Mouse (Mus musculus): Measurements from ENCODE around the gene Cgrrf1. TPM values are rescaled to one million over a fixed set of nuclear protein-coding genes. Genes with fewer than 3 reads are reported as not detected.

Gene Cgrrf1
- polyA plus RNA-seq, 1 experiment: 28.7 TPM

GRCm38 (mm10) chr14:46787787-46788504 is 44.0 kb upstream of the Cgrrf1 start, which contains the start of gene Cnih1:
Cnih1 (minus strand) TSS chr14:46788411.
- peak within 1 kb of the TSS; percentile 82 for H3ac ChIP-seq (ENCODE audit: control insufficient read depth, insufficient read length, low read depth)
- H3K4me3 ChIP-seq (ENCODE audit: insufficient read depth, poor library complexity, severe bottlenecking): peak within 1 kb of the TSS; percentile 71
- no peaks in the 10 kb centered on the region for H3K27me3 ChIP-seq (ENCODE audit: control insufficient read depth, insufficient read depth, insufficient read length)
- H3K79me2 ChIP-seq (ENCODE audit: control insufficient read depth, insufficient read depth): peaks cover 52% of the 10 kb centered on the region
- TF ChIP-seq CTCF (IDR thresholded peaks at IDR 0.05; ENCODE audit: control insufficient read depth, insufficient read depth, insufficient read length) (peak; percentile 80), CEBPB (IDR thresholded peaks at IDR 0.05; ENCODE audit: low read depth) (no peak)
- peaks cover 24% of the 10 kb centered on the region for H3K36me3 ChIP-seq (ENCODE audit: control insufficient read depth, insufficient read depth)
- H3K79me3 ChIP-seq (ENCODE audit: low read depth): peaks cover 46% of the 10 kb centered on the region

GRCm38 (mm10) chr14:46788505-46788901 is 43.4 kb upstream of the Cgrrf1 start:
- TF ChIP-seq MAX (IDR thresholded peaks at IDR 0.05): no peak
- Histone ChIP-seq H3K79me3 (ENCODE audit: low read depth) (peaks cover 40% of the 10 kb centered on the region), H3K36me3 (ENCODE audit: control insufficient read depth, insufficient read depth) (peaks cover 18% of the 10 kb centered on the region), H3K79me2 (ENCODE audit: control insufficient read depth, insufficient read depth) (peaks cover 47% of the 10 kb centered on the region), H3K4me3 (ENCODE audit: insufficient read depth, poor library complexity, severe bottlenecking) (peak overlapping the region; percentile 71), H3K27me3 (ENCODE audit: control insufficient read depth, insufficient read depth, insufficient read length) (no peaks in the 10 kb centered on the region), H3ac (ENCODE audit: control insufficient read depth, insufficient read length, low read depth) (no peak overlapping the region)

DNA sequence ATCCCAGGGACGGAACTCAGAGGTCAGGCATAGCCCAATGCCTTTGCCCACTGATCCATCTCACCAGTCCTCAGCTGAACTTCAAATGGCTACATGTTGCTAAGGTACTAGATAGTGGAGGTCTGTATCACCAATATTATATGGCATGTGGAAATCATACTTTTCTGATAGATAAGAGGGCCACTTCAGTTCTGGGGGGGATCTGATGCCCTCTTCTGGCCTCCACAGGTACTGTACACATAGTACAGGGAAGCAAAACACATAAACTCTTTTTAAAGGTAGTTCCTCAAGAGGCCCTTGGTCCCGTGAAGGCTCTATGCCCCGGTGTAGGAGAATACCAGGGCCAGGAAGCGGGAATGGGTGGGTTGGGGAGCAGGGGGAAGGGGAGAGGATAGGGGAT is 41.6 kb upstream of the Cgrrf1 start:
- Histone ChIP-seq H3K27me3 (ENCODE audit: control insufficient read depth, insufficient read depth, insufficient read length) (no peaks in the 10 kb centered on the region), H3K79me3 (ENCODE audit: low read depth) (peaks cover 22% of the 10 kb centered on the region), H3K4me3 (ENCODE audit: insufficient read depth, poor library complexity, severe bottlenecking) (no peak overlapping the region), H3ac (ENCODE audit: control insufficient read depth, insufficient read length, low read depth) (no peak overlapping the region), H3K36me3 (ENCODE audit: control insufficient read depth, insufficient read depth) (peaks cover under 1% of the 10 kb centered on the region), H3K79me2 (ENCODE audit: control insufficient read depth, insufficient read depth) (peaks cover 29% of the 10 kb centered on the region)
- TF ChIP-seq CEBPB (IDR thresholded peaks at IDR 0.05; ENCODE audit: low read depth) (no peak), USF1 (IDR thresholded peaks at IDR 0.05; ENCODE audit: low read depth) (no peak), FOSL1 (IDR thresholded peaks at IDR 0.05; ENCODE audit: insufficient read depth, low read length, poor library complexity, severe bottlenecking) (no peak), MYOD1 (IDR thresholded peaks at IDR 0.05; ENCODE audit: control insufficient read depth, insufficient read length, low read depth) (no peak), MAX (IDR thresholded peaks at IDR 0.05) (no peak), CTCF (IDR thresholded peaks at IDR 0.05; ENCODE audit: control insufficient read depth, insufficient read depth, insufficient read length) (no peak), MYOG (IDR thresholded peaks at IDR 0.05; ENCODE audit: control insufficient read depth, extremely low read depth, insufficient read length) (no peak)

GRCm38 (mm10) chr14:46790723-46791122 is 41.2 kb upstream of the Cgrrf1 start:
- peaks cover 25% of the 10 kb centered on the region for H3K79me2 ChIP-seq (ENCODE audit: control insufficient read depth, insufficient read depth)
- no peaks in the 10 kb centered on the region for H3K36me3 ChIP-seq (ENCODE audit: control insufficient read depth, insufficient read depth)
- H3K27me3 ChIP-seq (ENCODE audit: control insufficient read depth, insufficient read depth, insufficient read length): no peaks in the 10 kb centered on the region
- TF ChIP-seq MYOG (IDR thresholded peaks at IDR 0.05; ENCODE audit: control insufficient read depth, extremely low read depth, insufficient read length): no peak
- TF ChIP-seq CEBPB (IDR thresholded peaks at IDR 0.05; ENCODE audit: low read depth): no peak
- TF ChIP-seq MAX (IDR thresholded peaks at IDR 0.05): no peak
- no peak for TF ChIP-seq CTCF (IDR thresholded peaks at IDR 0.05; ENCODE audit: control insufficient read depth, insufficient read depth, insufficient read length)
- TF ChIP-seq USF1 (IDR thresholded peaks at IDR 0.05; ENCODE audit: low read depth): peak; percentile 70
- TF ChIP-seq FOSL1 (IDR thresholded peaks at IDR 0.05; ENCODE audit: insufficient read depth, low read length, poor library complexity, severe bottlenecking): peak; percentile 61
- TF ChIP-seq MYOD1 (IDR thresholded peaks at IDR 0.05; ENCODE audit: control insufficient read depth, insufficient read length, low read depth): no peak
- H3K79me3 ChIP-seq (ENCODE audit: low read depth): peaks cover 18% of the 10 kb centered on the region
- H3K4me3 ChIP-seq (ENCODE audit: insufficient read depth, poor library complexity, severe bottlenecking): no peak overlapping the region
- H3ac ChIP-seq (ENCODE audit: control insufficient read depth, insufficient read length, low read depth): no peak overlapping the region

DNA sequence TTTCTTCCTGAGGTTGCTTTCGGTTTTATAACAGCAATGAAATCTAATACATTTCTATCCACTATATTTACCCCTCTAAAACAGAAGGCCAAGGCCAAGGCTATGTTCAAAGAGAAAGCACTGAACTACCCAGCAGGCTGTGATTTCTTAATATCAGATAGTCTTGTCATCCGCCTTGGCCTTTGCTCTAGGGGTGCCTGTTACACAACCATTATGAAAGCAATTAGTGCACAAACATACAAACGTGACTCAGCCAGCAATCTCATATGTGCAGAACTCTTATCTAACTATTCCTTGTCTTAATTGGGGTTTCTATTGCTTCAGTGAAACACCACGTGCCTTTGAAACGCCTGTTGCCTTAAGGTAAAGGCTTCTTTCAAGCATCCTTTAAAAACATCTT is 37.8 kb upstream of the Cgrrf1 start:
- Histone ChIP-seq H3K79me3 (ENCODE audit: low read depth) (no peaks in the 10 kb centered on the region), H3K4me3 (ENCODE audit: insufficient read depth, poor library complexity, severe bottlenecking) (no peak overlapping the region), H3K36me3 (ENCODE audit: control insufficient read depth, insufficient read depth) (no peaks in the 10 kb centered on the region), H3ac (ENCODE audit: control insufficient read depth, insufficient read length, low read depth) (no peak overlapping the region), H3K79me2 (ENCODE audit: control insufficient read depth, insufficient read depth) (no peaks in the 10 kb centered on the region), H3K27me3 (ENCODE audit: control insufficient read depth, insufficient read depth, insufficient read length) (no peaks in the 10 kb centered on the region)
- TF ChIP-seq CEBPB (IDR thresholded peaks at IDR 0.05; ENCODE audit: low read depth) (no peak), FOSL1 (IDR thresholded peaks at IDR 0.05; ENCODE audit: insufficient read depth, low read length, poor library complexity, severe bottlenecking) (no peak), USF1 (IDR thresholded peaks at IDR 0.05; ENCODE audit: low read depth) (no peak)

GRCm38 (mm10) chr14:46800684-46801345 is 31.1 kb upstream of the Cgrrf1 start:
- TF ChIP-seq MYOD1 (IDR thresholded peaks at IDR 0.05; ENCODE audit: control insufficient read depth, insufficient read length, low read depth) (no peak), USF1 (IDR thresholded peaks at IDR 0.05; ENCODE audit: low read depth) (peak; percentile 73)
- Histone ChIP-seq H3K79me2 (ENCODE audit: control insufficient read depth, insufficient read depth) (no peaks in the 10 kb centered on the region), H3K4me3 (ENCODE audit: insufficient read depth, poor library complexity, severe bottlenecking) (no peak overlapping the region), H3K36me3 (ENCODE audit: control insufficient read depth, insufficient read depth) (peaks cover 12% of the 10 kb centered on the region), H3ac (ENCODE audit: control insufficient read depth, insufficient read length, low read depth) (no peak overlapping the region), H3K27me3 (ENCODE audit: control insufficient read depth, insufficient read depth, insufficient read length) (no peaks in the 10 kb centered on the region), H3K79me3 (ENCODE audit: low read depth) (no peaks in the 10 kb centered on the region)

All from C2C12 (cell line).